Mouse (Mus musculus): Measurements from ENCODE around the gene Mthfsl.
"Not testable (repeated sequence)": the region's sequence is repeated elsewhere in the genome, so short reads cannot be mapped to it uniquely, and the experiment has no call there.

Mthfsl gene

GRCm38 (mm10) chr9:88719989-88720537 lies at the start of gene Mthfsl:
Gene Mthfsl, minus strand, starts transcription at chr9:88720296.
- DNase-seq (ENCODE audit: low spot score in 2 of 2): not testable (repeated sequence)

- not testable (repeated sequence) for DNase-seq (ENCODE audit: low spot score in 2 of 2)
Observed at GRCm38 (mm10) chr9:88769470-88769869, 49.4 kb upstream of the Mthfsl start.

- DNase-seq (ENCODE audit: low spot score in 2 of 2): peak in 1 of 2 experiments; percentile 32
Observed at GRCm38 (mm10) chr9:88746687-88747086, 26.6 kb upstream of the Mthfsl start.

GRCm38 (mm10) chr9:88746046-88746445 lies 25.9 kb upstream of the Mthfsl start:
- not testable (repeated sequence) for DNase-seq (ENCODE audit: low spot score in 2 of 2)

DNA sequence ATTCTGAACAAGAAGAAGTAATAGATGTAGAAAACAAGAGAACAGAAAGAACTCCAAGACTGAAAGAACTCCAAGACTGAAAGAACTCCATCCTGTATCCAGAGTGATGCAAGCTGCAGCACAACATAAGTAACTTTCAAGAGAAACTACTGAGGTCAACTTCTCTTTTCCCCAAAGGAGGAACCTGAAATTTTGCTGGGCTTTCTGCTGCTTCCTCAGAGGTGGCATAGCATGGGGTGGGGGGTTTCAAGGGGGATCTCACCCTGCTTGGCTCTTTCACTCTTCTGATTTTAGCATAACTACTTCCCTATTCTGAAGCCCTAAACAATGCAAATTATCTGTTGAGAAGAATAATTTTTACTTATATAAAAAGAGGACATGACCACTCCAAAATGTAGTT lies 15.2 kb upstream of the Mthfsl start:
- not testable (repeated sequence) for DNase-seq (ENCODE audit: low spot score in 2 of 2)

GRCm38 (mm10) chr9:88733182-88733581 lies 13.1 kb upstream of the Mthfsl start:
- DNase-seq (ENCODE audit: low spot score in 2 of 2): not testable (repeated sequence)

GRCm38 (mm10) chr9:88732334-88732733 lies 12.2 kb upstream of the Mthfsl start:
- not testable (repeated sequence) for DNase-seq (ENCODE audit: low spot score in 2 of 2)

GRCm38 (mm10) chr9:88731728-88732127 lies 11.6 kb upstream of the Mthfsl start, which contains the start of gene Bcl2a1d:
Gene Bcl2a1d, minus strand, starts transcription at chr9:88731914.
- not testable (repeated sequence) for DNase-seq (ENCODE audit: low spot score in 2 of 2)

GRCm38 (mm10) chr9:88728311-88728710 lies 8.2 kb upstream of the Mthfsl start:
- DNase-seq (ENCODE audit: low spot score in 2 of 2): not testable (repeated sequence)

GRCm38 (mm10) chr9:88721628-88722027 lies 1.5 kb upstream of the Mthfsl start:
- not testable (repeated sequence) for DNase-seq (ENCODE audit: low spot score in 2 of 2)

- DNase-seq (ENCODE audit: low spot score in 2 of 2): not testable (repeated sequence)
Observed at GRCm38 (mm10) chr9:88719073-88719921, 799 bp downstream of the Mthfsl start.

- not testable (repeated sequence) for DNase-seq (ENCODE audit: low spot score in 2 of 2)
Observed at GRCm38 (mm10) chr9:88718593-88718992, 1.5 kb downstream of the Mthfsl start.

DNA sequence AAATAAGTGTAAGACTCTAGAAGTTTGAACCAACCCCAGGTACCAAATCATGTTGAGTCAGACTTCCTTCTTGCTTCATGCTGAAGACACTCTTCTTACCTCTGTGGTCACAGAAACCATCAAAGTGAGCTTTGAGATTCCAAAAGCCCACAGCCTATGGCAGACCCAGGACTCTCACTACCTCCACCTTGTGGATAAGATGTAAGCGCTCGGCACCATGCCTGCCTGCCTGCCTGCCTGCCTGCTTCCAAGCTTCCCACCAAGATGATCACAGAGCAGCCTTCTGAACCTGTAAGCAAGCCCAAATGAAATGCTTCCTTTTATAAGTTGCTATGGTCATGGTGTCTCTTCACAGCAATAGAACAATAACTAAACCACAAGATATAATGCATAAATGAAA lies 2.0 kb downstream of the Mthfsl start:
- DNase-seq (ENCODE audit: low spot score in 2 of 2): not testable (repeated sequence)

DNA sequence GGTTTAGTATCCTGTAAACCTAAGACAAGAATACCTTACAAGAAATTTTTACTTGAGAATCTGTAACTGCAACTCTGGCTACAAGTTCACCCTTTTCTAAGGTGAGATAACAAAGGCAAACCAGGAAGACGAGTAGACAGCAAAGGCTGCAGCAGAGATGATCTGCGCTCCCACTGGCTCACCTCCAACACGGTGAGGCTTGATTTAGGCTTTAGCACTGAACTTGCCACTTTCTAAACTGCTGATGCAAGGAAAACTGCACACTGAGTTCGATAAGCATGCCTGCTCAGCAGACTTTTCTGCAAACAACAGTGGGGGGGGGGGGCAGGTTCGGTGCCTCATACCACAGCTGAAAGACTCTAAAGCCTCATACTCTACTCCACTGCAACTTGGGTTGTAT lies 5.6 kb downstream of the Mthfsl start:
- not testable (repeated sequence) for DNase-seq (ENCODE audit: low spot score in 2 of 2)

DNA sequence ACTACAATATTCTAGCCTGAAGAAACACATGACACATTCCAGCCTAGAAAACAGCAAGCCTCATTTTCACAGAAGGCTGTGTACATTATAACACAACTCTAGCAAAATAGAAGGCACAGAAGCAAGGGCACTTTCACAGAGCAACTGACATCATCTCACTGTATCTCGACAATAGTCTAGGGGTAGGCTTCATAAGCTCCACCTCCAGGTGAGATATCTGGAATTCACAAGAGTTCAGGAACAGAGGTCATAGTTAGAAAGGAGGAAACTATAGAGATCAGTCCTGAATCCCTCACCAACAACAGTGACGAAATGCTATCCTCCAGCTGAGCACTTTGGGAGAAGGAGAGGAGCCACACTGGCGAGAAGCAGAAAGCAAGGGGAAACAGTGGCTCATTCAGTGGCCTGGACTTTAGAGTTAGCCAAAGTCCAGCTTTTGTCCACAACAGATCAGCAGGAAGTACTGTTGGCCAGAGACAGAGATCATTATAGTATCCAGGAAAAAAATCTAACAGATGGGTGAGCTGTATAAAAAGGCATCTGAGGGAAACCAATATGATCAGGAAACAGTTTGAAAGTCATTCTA lies 7.8 kb downstream of the Mthfsl start:
- not testable (repeated sequence) for DNase-seq (ENCODE audit: low spot score in 2 of 2)

GRCm38 (mm10) chr9:88710910-88711438 lies 9.1 kb downstream of the Mthfsl start:
- not testable (repeated sequence) for DNase-seq (ENCODE audit: low spot score in 2 of 2)

DNA sequence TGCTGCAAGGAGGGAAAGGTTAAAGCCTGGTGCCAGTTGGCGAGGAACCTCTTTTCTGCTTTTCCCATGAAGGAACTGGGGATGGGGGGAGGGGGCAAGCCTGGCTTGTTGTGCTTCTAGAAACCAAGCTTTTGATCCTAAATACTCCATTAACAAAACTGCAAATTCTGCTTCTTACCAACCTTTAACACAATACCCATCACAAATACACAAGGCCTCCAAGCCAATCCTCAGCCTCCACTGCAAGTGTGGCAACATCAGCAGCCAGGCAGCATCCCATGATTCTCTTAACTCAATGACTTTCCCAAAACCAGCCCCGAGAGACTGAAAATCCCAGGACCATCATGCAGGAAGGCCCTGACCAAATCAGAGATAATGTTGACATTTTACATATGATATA lies 9.7 kb downstream of the Mthfsl start:
- not testable (repeated sequence) for DNase-seq (ENCODE audit: low spot score in 2 of 2)

GRCm38 (mm10) chr9:88709794-88710193 lies 10.3 kb downstream of the Mthfsl start:
- DNase-seq (ENCODE audit: low spot score in 2 of 2): not testable (repeated sequence)

GRCm38 (mm10) chr9:88709304-88709703 lies 10.8 kb downstream of the Mthfsl start:
- DNase-seq (ENCODE audit: low spot score in 2 of 2): peak in 1 of 2 experiments; percentile 5

- no peak for DNase-seq (ENCODE audit: low spot score in 2 of 2)
Observed at GRCm38 (mm10) chr9:88706700-88707099, 13.4 kb downstream of the Mthfsl start.

- not testable (repeated sequence) for DNase-seq (ENCODE audit: low spot score in 2 of 2)
Observed at GRCm38 (mm10) chr9:88705157-88705556, 14.9 kb downstream of the Mthfsl start.

GRCm38 (mm10) chr9:88698746-88699145 lies 21.4 kb downstream of the Mthfsl start:
- DNase-seq (ENCODE audit: low spot score in 2 of 2): not testable (repeated sequence)
